Mouse (Mus musculus) spleen, adult 2 months (tissue): ENCODE data around the gene Oxsr1. TPM values are rescaled to one million over a fixed set of nuclear protein-coding genes. Genes with fewer than 3 reads are reported as not detected.

Experiments used
- DNase-seq, 2 experiments: peaks; one replicate each; pipeline versions ENCODE4 v3.0.0 to v3.0.0-alpha.2; 2012 to 2021; ENCODE audit warnings: low spot score in 2 of 2, low read depth in 1 of 2
- H3K27ac ChIP-seq: fragments of 200-500 bp; 2 replicates; pipeline ENCODE4 v1.5.1; 2012; ENCODE audit warnings: low read length, inconsistent platforms; ENCODE audit not compliant: insufficient read depth
- H3K27me3 ChIP-seq: fragments of 200-500 bp; 2 replicates; pipeline ENCODE4 v1.6.1; 2012; ENCODE audit warnings: mild to moderate bottlenecking, moderate library complexity, low read length, inconsistent platforms; ENCODE audit not compliant: control insufficient read depth, insufficient read depth
- H3K36me3 ChIP-seq: fragments of 200-500 bp; 2 replicates; pipeline ENCODE4 v1.6.1; 2012; ENCODE audit warnings: mild to moderate bottlenecking, low read length, inconsistent platforms; ENCODE audit not compliant: control insufficient read depth, insufficient read depth
- H3K4me1 ChIP-seq: fragments of 200-500 bp; 2 replicates; pipeline ENCODE4 v1.6.1; 2011; ENCODE audit warnings: inconsistent platforms; ENCODE audit not compliant: control insufficient read depth, insufficient read depth, insufficient read length
- H3K4me3 ChIP-seq: fragments of 200-500 bp; 2 replicates; pipeline ENCODE4 v1.5.1; 2011; ENCODE audit warnings: mild to moderate bottlenecking, inconsistent platforms; ENCODE audit not compliant: insufficient read depth, insufficient read length; ENCODE audit errors: extremely low read depth
- CTCF ChIP-seq: fragments of 200-500 bp; IDR thresholded peaks from 2 replicates; pipeline ENCODE4 v1.5.1; 2011; ENCODE audit warnings: mild to moderate bottlenecking, inconsistent platforms; ENCODE audit not compliant: insufficient read depth, insufficient read length, insufficient replicate concordance; ENCODE audit errors: extremely low read depth
- POLR2A ChIP-seq: fragments of 200-500 bp; IDR thresholded peaks from 2 replicates; pipeline ENCODE4 v1.6.1; 2011; ENCODE audit warnings: low read depth, low read length, inconsistent platforms
- WGBS: fragments of 180-500 bp; shearing (Covaris S2); methylation state at CpG from one replicate; pipeline ENCODE4 v1.1.7; 2018; 5-methylcytosine and 5-hydroxymethylcytosine counted together
- polyA plus RNA-seq: library from polyadenylated mRNA; depleted of rRNA; stranded (reverse); fragments of >200 nt; gene quantifications from 2 replicates; pipeline ENCODE4 v1.2.3, GENCODE M21; 2012

Oxsr1 gene
- polyA plus RNA-seq, 1 experiment: 9.5 TPM

DNA sequence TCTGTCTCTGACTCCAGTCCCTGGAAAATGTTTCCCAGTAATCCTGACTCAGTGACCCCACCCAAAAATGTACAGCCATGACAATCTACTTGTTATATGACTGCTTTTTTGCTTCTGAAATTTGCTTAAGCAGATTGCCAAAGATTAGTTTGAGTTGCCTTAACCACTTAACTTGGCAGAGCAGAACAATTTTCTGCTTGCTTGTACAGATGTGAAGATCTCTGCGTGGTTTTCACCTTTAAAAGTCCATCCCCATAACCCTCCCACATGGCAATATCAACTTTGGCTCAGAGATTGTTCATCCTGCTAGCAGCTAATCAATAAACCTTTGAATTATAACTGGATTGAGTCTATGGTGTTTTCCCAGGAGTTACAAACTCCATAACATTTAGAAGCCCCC lies 13.2 kb downstream of the Oxsr1 start:
- H3K4me1 ChIP-seq: no peaks in the 10 kb centered on the region
- TF ChIP-seq POLR2A (no peak), CTCF (no peak)
- H3K36me3 ChIP-seq: no peaks in the 10 kb centered on the region
- no peak for DNase-seq
- 85% methylated on average over 1 of the region's 1 CpGs for WGBS
- H3K27ac ChIP-seq: no peak overlapping the region
- no peaks in the 10 kb centered on the region for H3K27me3 ChIP-seq
- H3K4me3 ChIP-seq: no peak overlapping the region

DNA sequence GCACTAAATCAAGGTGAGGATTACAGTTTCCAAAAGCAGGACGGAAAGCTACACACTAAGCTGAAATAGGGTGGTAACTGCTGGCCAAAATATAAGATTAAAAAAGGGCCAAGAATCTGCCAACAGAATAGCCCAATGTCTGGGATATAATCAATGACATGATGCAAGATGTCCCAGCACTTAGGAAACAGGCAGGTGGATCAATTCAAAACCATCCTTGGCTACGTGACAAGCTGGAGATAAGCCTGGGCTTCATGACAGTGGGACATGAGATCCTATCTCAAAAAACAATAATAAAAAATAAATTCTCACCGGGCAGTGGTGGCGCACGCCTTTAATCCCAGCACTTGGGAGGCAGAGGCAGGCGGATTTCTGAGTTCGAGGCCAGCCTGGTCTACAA lies 16.4 kb downstream of the Oxsr1 start:
- DNase-seq: no peak
- no peaks in the 10 kb centered on the region for H3K27me3 ChIP-seq
- H3K36me3 ChIP-seq: peaks cover 3% of the 10 kb centered on the region
- H3K4me3 ChIP-seq: no peak overlapping the region
- WGBS: 91% methylated on average over 7 of the region's 7 CpGs
- TF ChIP-seq POLR2A (no peak), CTCF (no peak)
- H3K4me1 ChIP-seq: no peaks in the 10 kb centered on the region
- no peak overlapping the region for H3K27ac ChIP-seq

- DNase-seq: no peak
- TF ChIP-seq CTCF: no peak
- no peak for TF ChIP-seq POLR2A
- H3K27ac ChIP-seq: no peak overlapping the region
Measured at GRCm38 (mm10) chr9:119298563-119298962, 23.7 kb downstream of the Oxsr1 start.

GRCm38 (mm10) chr9:119297696-119298095 lies 24.5 kb downstream of the Oxsr1 start:
- no peak for TF ChIP-seq POLR2A
- no peak for TF ChIP-seq CTCF
- H3K27me3 ChIP-seq: no peaks in the 10 kb centered on the region
- H3K4me1 ChIP-seq: no peaks in the 10 kb centered on the region
- no peak overlapping the region for H3K27ac ChIP-seq
- WGBS: 91% methylated on average over 6 of the region's 6 CpGs
- no peak for DNase-seq
- peaks cover 6% of the 10 kb centered on the region for H3K36me3 ChIP-seq
- H3K4me3 ChIP-seq: no peak overlapping the region

More at GRCm38 (mm10) chr9:119298563-119298962, 23.7 kb downstream of the Oxsr1 start:
- Histone ChIP-seq H3K36me3 (peaks cover 6% of the 10 kb centered on the region), H3K4me1 (no peaks in the 10 kb centered on the region), H3K27me3 (no peaks in the 10 kb centered on the region), H3K4me3 (no peak overlapping the region)
- 95% methylated on average over 3 of the region's 3 CpGs for WGBS

DNA sequence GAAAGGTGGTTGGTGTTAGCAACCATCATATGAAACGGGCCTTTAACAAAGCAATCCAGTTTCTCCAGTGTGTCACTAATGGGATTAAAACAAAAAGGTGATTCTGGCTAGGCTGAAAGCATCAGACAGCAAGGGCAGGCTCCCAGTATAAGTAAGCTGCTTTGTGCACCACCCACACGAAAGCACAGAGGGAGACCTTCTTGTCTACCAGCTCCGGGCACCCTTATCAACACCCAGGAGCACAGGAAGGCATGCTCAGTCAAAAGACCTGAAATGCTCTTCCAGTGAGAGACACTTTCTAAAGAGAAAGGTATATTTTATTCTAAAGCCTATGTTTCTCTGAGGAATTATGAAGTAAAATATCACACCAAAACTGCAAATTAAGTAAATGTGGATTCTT lies 31.4 kb downstream of the Oxsr1 start:
- TF ChIP-seq POLR2A (no peak), CTCF (no peak)
- no peaks in the 10 kb centered on the region for H3K27me3 ChIP-seq
- WGBS: 88% methylated on average over 3 of the region's 3 CpGs
- H3K4me3 ChIP-seq: no peak overlapping the region
- no peak for DNase-seq
- H3K36me3 ChIP-seq: peaks cover 5% of the 10 kb centered on the region; the same call in 1 of the 2 replicates
- H3K27ac ChIP-seq: no peak overlapping the region
- H3K4me1 ChIP-seq: no peaks in the 10 kb centered on the region

DNA sequence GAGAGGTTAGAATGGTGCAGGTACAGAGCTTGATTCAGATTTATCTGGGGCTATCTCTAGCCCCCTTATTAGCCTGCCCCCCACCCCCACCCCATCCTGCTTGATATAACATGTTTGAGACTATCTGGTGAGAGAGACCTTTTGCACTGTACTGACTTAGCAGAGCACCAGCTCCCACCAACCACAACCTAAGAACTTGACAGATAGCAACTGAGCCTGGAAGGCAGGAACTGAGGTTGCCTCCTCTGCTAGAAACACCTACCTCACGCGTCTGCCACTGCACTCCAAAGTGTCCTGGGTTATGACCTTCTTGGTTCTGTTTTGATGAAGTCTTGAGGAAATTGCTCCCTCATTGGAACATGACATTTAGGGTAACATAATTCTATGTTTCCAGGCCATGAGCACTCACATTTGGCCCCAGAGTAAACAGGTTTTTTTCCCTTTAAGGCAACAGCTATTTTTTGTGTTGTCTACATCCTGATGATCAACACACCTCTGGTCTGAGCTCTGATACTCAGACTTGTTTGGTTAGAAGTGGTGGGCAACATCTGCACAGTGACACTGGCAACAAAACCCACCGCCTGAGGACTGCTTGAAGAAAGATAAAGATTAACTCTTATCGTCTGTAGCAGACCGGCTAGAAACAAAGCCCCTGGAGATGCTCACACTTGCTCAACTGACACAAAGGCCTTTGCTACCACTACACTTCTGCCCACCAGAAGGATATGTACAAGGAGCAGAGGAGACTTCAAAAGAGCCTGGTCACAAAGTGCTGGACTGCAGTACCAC lies 41.1 kb downstream of the Oxsr1 start:
- TF ChIP-seq CTCF: no peak
- no peak for TF ChIP-seq POLR2A
- H3K4me1 ChIP-seq: no peaks in the 10 kb centered on the region
- no peak for DNase-seq
- no peaks in the 10 kb centered on the region for H3K27me3 ChIP-seq
- H3K36me3 ChIP-seq: peaks cover 9% of the 10 kb centered on the region; the same call in 1 of the 2 replicates
- no peak overlapping the region for H3K4me3 ChIP-seq
- 88% methylated on average over 5 of the region's 5 CpGs for WGBS
- H3K27ac ChIP-seq: no peak overlapping the region

DNA sequence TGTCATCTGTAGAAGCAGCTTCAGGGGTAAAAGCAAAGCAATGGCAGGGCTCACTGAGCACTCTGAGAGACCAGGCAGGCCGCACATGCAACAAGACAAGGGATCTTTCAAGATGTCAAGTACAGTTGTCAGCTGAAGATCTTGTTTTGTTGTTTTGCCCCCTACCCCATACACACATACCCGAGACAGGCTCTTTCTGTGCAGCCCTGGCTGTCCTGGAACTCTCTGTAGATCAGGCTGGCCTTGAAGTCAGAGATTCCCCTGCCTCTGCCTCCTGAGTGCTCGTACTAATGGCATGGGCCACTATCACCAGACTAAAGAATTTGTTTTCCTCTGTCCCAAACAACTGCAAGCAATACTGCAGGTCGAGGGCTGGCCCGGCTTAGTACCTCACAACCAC lies 44.2 kb downstream of the Oxsr1 start:
- Histone ChIP-seq H3K36me3 (peaks cover 5% of the 10 kb centered on the region; the same call in 1 of the 2 replicates), H3K27ac (no peak overlapping the region)

More for the DNA sequence above, 44.2 kb downstream of the Oxsr1 start:
- H3K4me1 ChIP-seq: no peaks in the 10 kb centered on the region
- H3K4me3 ChIP-seq: no peak overlapping the region
- no peaks in the 10 kb centered on the region for H3K27me3 ChIP-seq
- DNase-seq: no peak
- 94% methylated on average over 5 of the region's 5 CpGs for WGBS
- no peak for TF ChIP-seq POLR2A
- no peak for TF ChIP-seq CTCF
